Mouse (Mus musculus): ENCODE measurements around the gene Rgs8. TPM values are rescaled to one million over a fixed set of nuclear protein-coding genes. Genes with fewer than 3 reads are reported as not detected.

Rgs8 gene
- total and polyA plus RNA-seq, 3 experiments = not detected

GRCm38 (mm10) chr1:153685630-153686029 lies 32.8 kb downstream of the Rgs8 start:
- peaks cover under 1 to 2% of the 10 kb centered on the region in 2 experiments; a peak in 2 of 4 replicates for H3K4me1 ChIP-seq (ENCODE audit: control insufficient read depth in 1 of 2, insufficient read depth in 2 of 2)
- peaks cover 8% of the 10 kb centered on the region for H3K27me3 ChIP-seq (replicated peaks)
- H3K4me3 ChIP-seq (replicated peaks in 1 of 3; ENCODE audit: low read depth in 2 of 3, low read length in 2 of 3, poor library complexity in 1 of 3) = no peak overlapping the region
- in situ Hi-C loops (cut with MboI; ENCODE audit: low pct_ligation_motif_present, low pct_unique_long_range_greater_than_20kb, low sequenced_read_pairs) = loop anchor here (10.0 kb wide), 1 partner anchor 49 kb away; no protein-coding TSS in a partner anchor
- dilution Hi-C loops (cut with MboI; ENCODE audit: extremely low pct_ligation_motif_present, extremely low pct_unique_long_range_greater_than_20kb, low sequenced_read_pairs) = no loop called here
- no peaks in the 10 kb centered on the region for H3K36me3 ChIP-seq (replicated peaks in 1 of 2; ENCODE audit: control insufficient read depth in 1 of 2, insufficient read depth in 1 of 2, low read length in 1 of 2)
- H3K9me3 ChIP-seq (replicated peaks; ENCODE audit: low read length) = no peaks in the 10 kb centered on the region
- no peak for TF ChIP-seq ZKSCAN1 (IDR thresholded peaks at IDR 0.05; ENCODE audit: borderline replicate concordance, low read depth, low read length)
- TF ChIP-seq POLR2A (IDR thresholded peaks at IDR 0.05; ENCODE audit: low read depth, low read length) = no peak
- no peak for TF ChIP-seq ELF1 (IDR thresholded peaks at IDR 0.05; ENCODE audit: low read depth, low read length)
- TF ChIP-seq POLR2AphosphoS2 (IDR thresholded peaks at IDR 0.05; ENCODE audit: low read depth, low read length) = no peak
- TF ChIP-seq NRF1 (IDR thresholded peaks at IDR 0.05; ENCODE audit: low read depth, low read length) = no peak
- TF ChIP-seq HCFC1 (IDR thresholded peaks at IDR 0.05; ENCODE audit: low read depth, low read length) = no peak
- no peak for TF ChIP-seq USF2 (conservative IDR thresholded peaks at IDR 0.05; ENCODE audit: low read depth, low read length)
- TF ChIP-seq ETS1 (conservative IDR thresholded peaks at IDR 0.05; ENCODE audit: low read depth, low read length) = no peak
- TF ChIP-seq CHD2 (IDR thresholded peaks at IDR 0.05; ENCODE audit: low read length) = no peak
- no peak for TF ChIP-seq CHD1 (IDR thresholded peaks at IDR 0.05; ENCODE audit: low read depth, low read length)
- no peak for TF ChIP-seq JUN (IDR thresholded peaks at IDR 0.05; ENCODE audit: insufficient read depth, low read depth, low read length)
- TF ChIP-seq BHLHE40 (IDR thresholded peaks at IDR 0.05; ENCODE audit: low read depth, low read length) = no peak
- no peak for TF ChIP-seq MAFK (IDR thresholded peaks at IDR 0.05; ENCODE audit: insufficient replicate concordance, low read length)
- TF ChIP-seq SIN3A (IDR thresholded peaks at IDR 0.05; ENCODE audit: low read length) = no peak
- TF ChIP-seq EP300 (IDR thresholded peaks at IDR 0.05; ENCODE audit: low read length) = no peak
- no peaks in the 10 kb centered on the region for H3K79me2 ChIP-seq (replicated peaks; ENCODE audit: control insufficient read depth, extremely low read depth, insufficient read depth, poor library complexity, severe bottlenecking)
- H3K9ac ChIP-seq (ENCODE audit: insufficient read depth, low read depth) = no peak overlapping the region
- H3K4me2 ChIP-seq (ENCODE audit: insufficient read depth, low read depth, poor library complexity, severe bottlenecking) = no peak overlapping the region
- H3K27ac ChIP-seq (ENCODE audit: insufficient read depth, low read depth) = no peak overlapping the region
- no peak for DNase-seq (ENCODE audit: extremely low read depth)

DNA sequence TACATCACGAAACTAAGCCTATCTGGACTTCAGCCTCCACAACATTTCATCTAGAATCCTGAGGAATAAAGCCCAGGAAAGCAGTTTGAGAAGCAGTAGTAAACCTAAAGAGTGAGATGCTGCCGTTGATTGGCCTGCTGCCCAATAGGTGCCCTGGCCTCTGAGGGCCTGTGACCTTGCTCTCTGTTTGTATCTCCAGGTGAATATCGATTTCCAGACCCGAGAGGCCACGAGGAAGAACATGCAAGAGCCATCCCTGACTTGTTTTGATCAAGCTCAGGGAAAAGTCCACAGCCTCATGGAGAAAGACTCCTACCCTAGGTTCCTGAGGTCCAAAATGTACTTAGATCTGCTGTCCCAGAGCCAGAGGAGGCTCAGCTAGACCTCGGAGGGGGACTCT lies 39.7 kb downstream of the Rgs8 start:
- H3K27me3 ChIP-seq (replicated peaks) = peaks cover 15% of the 10 kb centered on the region
- DNase-seq (ENCODE audit: extremely low read depth) = no peak
- H3K27ac ChIP-seq (ENCODE audit: insufficient read depth, low read depth) = no peak overlapping the region
- dilution Hi-C loops (cut with MboI; ENCODE audit: extremely low pct_ligation_motif_present, extremely low pct_unique_long_range_greater_than_20kb, low sequenced_read_pairs) = no loop called here
- peaks cover 6 to 35% of the 10 kb centered on the region in 2 experiments for H3K4me1 ChIP-seq (ENCODE audit: control insufficient read depth in 1 of 2, insufficient read depth in 2 of 2)
- no peak overlapping the region for H3K4me2 ChIP-seq (ENCODE audit: insufficient read depth, low read depth, poor library complexity, severe bottlenecking)
- no peaks in the 10 kb centered on the region for H3K9me3 ChIP-seq (replicated peaks; ENCODE audit: low read length)
- in situ Hi-C loops (cut with MboI; ENCODE audit: low pct_ligation_motif_present, low pct_unique_long_range_greater_than_20kb, low sequenced_read_pairs) = no loop called here
- no peak overlapping the region for H3K9ac ChIP-seq (ENCODE audit: insufficient read depth, low read depth)
- no peak overlapping the region for H3K4me3 ChIP-seq (replicated peaks in 1 of 3; ENCODE audit: low read depth in 2 of 3, low read length in 2 of 3, poor library complexity in 1 of 3)
- TF ChIP-seq ZKSCAN1 (IDR thresholded peaks at IDR 0.05; ENCODE audit: borderline replicate concordance, low read depth, low read length) (no peak), ELF1 (IDR thresholded peaks at IDR 0.05; ENCODE audit: low read depth, low read length) (no peak), SIN3A (IDR thresholded peaks at IDR 0.05; ENCODE audit: low read length) (no peak), JUN (IDR thresholded peaks at IDR 0.05; ENCODE audit: insufficient read depth, low read depth, low read length) (no peak), TBP (conservative IDR thresholded peaks at IDR 0.05; ENCODE audit: low read depth, low read length) (no peak), CHD1 (IDR thresholded peaks at IDR 0.05; ENCODE audit: low read depth, low read length) (no peak), ZNF384 (IDR thresholded peaks at IDR 0.05; ENCODE audit: low read depth, low read length) (no peak), MEF2A (IDR thresholded peaks at IDR 0.05; ENCODE audit: borderline replicate concordance, low read depth, low read length) (no peak), CTCF (conservative IDR thresholded peaks at IDR 0.05 in 1 of 2, IDR thresholded peaks at IDR 0.05 in 1 of 2; ENCODE audit: low read depth in 2 of 2, low read length in 2 of 2) (no peak), POLR2A (IDR thresholded peaks at IDR 0.05; ENCODE audit: low read depth, low read length) (no peak), TCF12 (IDR thresholded peaks at IDR 0.05; ENCODE audit: low read depth, low read length) (no peak), MAX (IDR thresholded peaks at IDR 0.05; ENCODE audit: low read length) (no peak), E2F4 (IDR thresholded peaks at IDR 0.05; ENCODE audit: insufficient replicate concordance, low read depth, low read length) (no peak), ZMIZ1 (IDR thresholded peaks at IDR 0.05; ENCODE audit: low read depth, low read length) (no peak), MAFK (IDR thresholded peaks at IDR 0.05; ENCODE audit: insufficient replicate concordance, low read length) (no peak)
- no peaks in the 10 kb centered on the region for H3K36me3 ChIP-seq (replicated peaks in 1 of 2; ENCODE audit: control insufficient read depth in 1 of 2, insufficient read depth in 1 of 2, low read length in 1 of 2)
- H3K79me2 ChIP-seq (replicated peaks; ENCODE audit: control insufficient read depth, extremely low read depth, insufficient read depth, poor library complexity, severe bottlenecking) = no peaks in the 10 kb centered on the region
